Mouse (Mus musculus) embryonic facial prominence, embryonic 10.5 days (tissue): Measurements from ENCODE around the gene Setd5. TPM values are rescaled to one million over a fixed set of nuclear protein-coding genes. Genes with fewer than 3 reads are reported as not detected.

Source experiments
- DNase-seq: peaks from one replicate; pipeline ENCODE4 v3.0.0-alpha.2; 2017; ENCODE audit warnings: low spot score
- H3K27ac ChIP-seq: fragments of 300-500 bp; sonication (generic); replicated peaks from 2 replicates; pipeline ENCODE4 v1.5.1; 2016; ENCODE audit warnings: mild to moderate bottlenecking
- H3K27me3 ChIP-seq: fragments of 300-500 bp; sonication (generic); replicated peaks from 2 replicates; pipeline ENCODE4 v1.6.1; 2016; ENCODE audit warnings: low read depth, mild to moderate bottlenecking; ENCODE audit not compliant: poor library complexity, severe bottlenecking
- H3K36me3 ChIP-seq: fragments of 300-500 bp; sonication (generic); replicated peaks from 2 replicates; pipeline ENCODE4 v1.6.1; 2016; ENCODE audit warnings: mild to moderate bottlenecking, moderate library complexity
- H3K4me1 ChIP-seq: fragments of 300-500 bp; sonication (generic); 2 replicates; pipeline ENCODE4 v1.6.1; 2016
- H3K4me3 ChIP-seq: fragments of 300-500 bp; sonication (generic); 2 replicates; pipeline ENCODE4 v1.5.1; 2016; ENCODE audit warnings: mild to moderate bottlenecking, moderate library complexity
- H3K9me3 ChIP-seq: fragments of 300-500 bp; sonication (generic); 2 replicates; pipeline ENCODE4 v1.6.1; 2016; ENCODE audit warnings: mild to moderate bottlenecking
- WGBS: fragments of 180-500 bp; shearing (Covaris S2); methylation state at CpG from one replicate; pipeline ENCODE4 v1.1.7; 2016; 5-methylcytosine and 5-hydroxymethylcytosine counted together
- polyA plus RNA-seq: library from polyadenylated mRNA; unstranded; fragments of >200 nt; fragmentation: Nextera tagmentation; extraction: Ambion mirVana; gene quantifications from 2 replicates; pipeline ENCODE4 v1.2.1, GENCODE M21; 2016

Setd5 gene
- polyA plus RNA-seq, 1 experiment from 2014 or later, result 90.1 TPM

GRCm38 (mm10) chr6:113160106-113160505 lies 82.9 kb downstream of the Setd5 start:
- Histone ChIP-seq H3K4me3 (no peak overlapping the region), H3K27ac (no peak overlapping the region), H3K9me3 (peaks cover 2% of the 10 kb centered on the region; the same call in 1 of the 2 replicates), H3K27me3 (no peaks in the 10 kb centered on the region), H3K4me1 (no peaks in the 10 kb centered on the region), H3K36me3 (peaks cover 59% of the 10 kb centered on the region)
- no peak for DNase-seq
- 96% methylated on average over 10 of the region's 10 CpGs for WGBS

- H3K9me3 ChIP-seq, result peaks cover 2% of the 10 kb centered on the region; the same call in 1 of the 2 replicates
Observed at GRCm38 (mm10) chr6:113161982-113162381, 84.8 kb downstream of the Setd5 start.

GRCm38 (mm10) chr6:113163513-113163912 lies 86.3 kb downstream of the Setd5 start:
- DNase-seq, result no peak

More at GRCm38 (mm10) chr6:113161982-113162381, 84.8 kb downstream of the Setd5 start:
- no peak for DNase-seq
- 76% methylated on average over 1 of the region's 1 CpGs for WGBS
- no peaks in the 10 kb centered on the region for H3K4me1 ChIP-seq
- H3K36me3 ChIP-seq, result peaks cover 43% of the 10 kb centered on the region
- H3K27ac ChIP-seq, result no peak overlapping the region
- no peak overlapping the region for H3K4me3 ChIP-seq
- H3K27me3 ChIP-seq, result no peaks in the 10 kb centered on the region

GRCm38 (mm10) chr6:113166661-113167251 lies 89.6 kb downstream of the Setd5 start:
- no peak for DNase-seq
- Histone ChIP-seq H3K27ac (no peak overlapping the region; the same call in 1 of the 2 replicates), H3K4me3 (no peak overlapping the region), H3K36me3 (peaks cover 7% of the 10 kb centered on the region), H3K27me3 (no peaks in the 10 kb centered on the region), H3K9me3 (peaks cover 2% of the 10 kb centered on the region; the same call in 1 of the 2 replicates), H3K4me1 (no peaks in the 10 kb centered on the region)
- WGBS, result 78% methylated on average over 17 of the region's 17 CpGs

More at GRCm38 (mm10) chr6:113163513-113163912, 86.3 kb downstream of the Setd5 start:
- Histone ChIP-seq H3K4me3 (no peak overlapping the region), H3K27ac (no peak overlapping the region), H3K27me3 (no peaks in the 10 kb centered on the region), H3K9me3 (peaks cover 2% of the 10 kb centered on the region; the same call in 1 of the 2 replicates), H3K4me1 (no peaks in the 10 kb centered on the region), H3K36me3 (peaks cover 28% of the 10 kb centered on the region)

GRCm38 (mm10) chr6:113168316-113168975 lies 91.3 kb downstream of the Setd5 start:
- H3K9me3 ChIP-seq, result no peaks in the 10 kb centered on the region
- no peaks in the 10 kb centered on the region for H3K36me3 ChIP-seq
- DNase-seq, result no peak
- H3K4me1 ChIP-seq, result no peaks in the 10 kb centered on the region
- H3K4me3 ChIP-seq, result no peak overlapping the region
- H3K27me3 ChIP-seq, result no peaks in the 10 kb centered on the region
- 91% methylated on average over 7 of the region's 7 CpGs for WGBS
- no peak overlapping the region for H3K27ac ChIP-seq

- H3K4me3 ChIP-seq, result no peak overlapping the region
- H3K36me3 ChIP-seq, result no peaks in the 10 kb centered on the region
- H3K27me3 ChIP-seq, result no peaks in the 10 kb centered on the region
- no peak for DNase-seq
- WGBS, result 79% methylated on average over 3 of the region's 3 CpGs
- H3K4me1 ChIP-seq, result no peaks in the 10 kb centered on the region
- no peak overlapping the region for H3K27ac ChIP-seq
- no peaks in the 10 kb centered on the region for H3K9me3 ChIP-seq
Observed at GRCm38 (mm10) chr6:113169852-113170251, 92.7 kb downstream of the Setd5 start.

- H3K27ac ChIP-seq, result no peak overlapping the region
- 91% methylated on average over 8 of the region's 8 CpGs for WGBS
- no peaks in the 10 kb centered on the region for H3K4me1 ChIP-seq
Observed at GRCm38 (mm10) chr6:113170651-113171050, 93.5 kb downstream of the Setd5 start.

GRCm38 (mm10) chr6:113172011-113172410 lies 94.8 kb downstream of the Setd5 start:
- Histone ChIP-seq H3K36me3 (no peaks in the 10 kb centered on the region), H3K4me1 (no peaks in the 10 kb centered on the region), H3K27ac (no peak overlapping the region), H3K9me3 (no peaks in the 10 kb centered on the region), H3K27me3 (no peaks in the 10 kb centered on the region), H3K4me3 (no peak overlapping the region)
- no peak for DNase-seq

More at GRCm38 (mm10) chr6:113170651-113171050, 93.5 kb downstream of the Setd5 start:
- no peak for DNase-seq
- H3K4me3 ChIP-seq, result no peak overlapping the region
- no peaks in the 10 kb centered on the region for H3K9me3 ChIP-seq
- H3K27me3 ChIP-seq, result no peaks in the 10 kb centered on the region
- H3K36me3 ChIP-seq, result no peaks in the 10 kb centered on the region

- H3K9me3 ChIP-seq, result no peaks in the 10 kb centered on the region
- H3K36me3 ChIP-seq, result no peaks in the 10 kb centered on the region
- H3K4me1 ChIP-seq, result no peaks in the 10 kb centered on the region
- DNase-seq, result peak; percentile 64
- no peak overlapping the region for H3K27ac ChIP-seq
- no peaks in the 10 kb centered on the region for H3K27me3 ChIP-seq
- WGBS, result 76% methylated on average over 1 of the region's 1 CpGs
- no peak overlapping the region for H3K4me3 ChIP-seq
Observed at GRCm38 (mm10) chr6:113172568-113172967, 95.4 kb downstream of the Setd5 start.

GRCm38 (mm10) chr6:113175469-113175868 lies 98.3 kb downstream of the Setd5 start:
- Histone ChIP-seq H3K27me3 (no peaks in the 10 kb centered on the region), H3K36me3 (no peaks in the 10 kb centered on the region), H3K9me3 (no peaks in the 10 kb centered on the region), H3K4me1 (peaks cover 10% of the 10 kb centered on the region; the same call in 1 of the 2 replicates), H3K4me3 (no peak overlapping the region), H3K27ac (no peak overlapping the region)
- 94% methylated on average over 3 of the region's 3 CpGs for WGBS
- DNase-seq, result no peak

- H3K27me3 ChIP-seq, result no peaks in the 10 kb centered on the region
- H3K4me1 ChIP-seq, result peaks cover 10% of the 10 kb centered on the region; the same call in 1 of the 2 replicates
- DNase-seq, result no peak
- WGBS, result 90% methylated on average over 8 of the region's 8 CpGs
- H3K4me3 ChIP-seq, result no peak overlapping the region
- no peaks in the 10 kb centered on the region for H3K36me3 ChIP-seq
- no peak overlapping the region for H3K27ac ChIP-seq
- H3K9me3 ChIP-seq, result no peaks in the 10 kb centered on the region
Observed at GRCm38 (mm10) chr6:113176613-113177012, 99.4 kb downstream of the Setd5 start.

- Histone ChIP-seq H3K27ac (no peak overlapping the region), H3K27me3 (no peaks in the 10 kb centered on the region), H3K4me1 (peaks cover 10% of the 10 kb centered on the region; the same call in 1 of the 2 replicates), H3K9me3 (no peaks in the 10 kb centered on the region), H3K4me3 (no peak overlapping the region), H3K36me3 (no peaks in the 10 kb centered on the region)
- DNase-seq, result peak; percentile 28
- WGBS, result 23% methylated on average over 14 of the region's 14 CpGs
Observed at GRCm38 (mm10) chr6:113178286-113179194, 101.4 kb downstream of the Setd5 start.
